Mouse (Mus musculus) thymus, postnatal 14 days (tissue): Measurements from ENCODE around the gene Fndc3a.

Experiments
- DNase-seq: peaks from one replicate; pipeline ENCODE4 v3.0.0; 2021

Gene Fndc3a

GRCm38 (mm10) chr14:72532028-72532917 is 177.5 kb downstream of the Fndc3a start:
- DNase-seq: peak; percentile 20

DNA sequence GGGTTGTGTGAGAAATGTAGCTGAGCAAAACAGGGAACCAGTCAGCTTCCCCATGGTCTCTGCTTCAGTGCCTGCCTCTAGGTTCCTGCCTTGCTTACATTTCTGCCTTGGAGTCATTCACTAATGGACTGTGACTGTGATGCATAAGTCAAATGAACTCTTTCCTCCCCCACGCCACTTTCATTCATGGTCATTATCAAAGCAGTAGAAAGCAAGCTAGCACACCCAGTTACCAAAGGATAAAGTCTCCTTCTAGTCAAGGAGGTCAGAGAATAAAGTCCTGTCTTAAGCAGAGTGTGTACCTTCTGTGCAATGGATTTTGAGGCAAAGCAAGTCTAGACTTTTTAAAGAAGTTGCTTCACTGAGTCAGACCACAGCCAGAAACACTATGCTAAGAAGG is 182.7 kb downstream of the Fndc3a start:
- no peak for DNase-seq

DNA sequence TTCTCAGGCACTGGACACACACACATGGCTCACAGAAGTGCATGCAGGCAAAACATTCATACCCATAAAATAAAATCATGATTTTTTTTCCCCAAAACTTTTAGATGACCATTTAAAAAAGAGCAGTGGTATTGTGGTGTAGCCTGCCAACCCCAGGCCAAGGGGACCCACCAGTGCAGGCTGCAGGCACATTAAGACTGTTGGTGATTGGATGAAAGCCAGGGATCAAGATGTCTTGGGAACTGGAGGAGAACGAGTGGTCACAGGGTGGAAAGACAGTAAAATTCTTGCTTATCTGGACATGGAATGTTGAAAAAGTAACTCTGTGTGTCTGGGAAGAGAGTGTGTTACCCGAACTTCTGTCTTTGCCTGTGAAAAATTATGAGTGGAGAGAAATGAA is 190.2 kb downstream of the Fndc3a start:
- no peak for DNase-seq

GRCm38 (mm10) chr14:72518786-72519185 is 191.0 kb downstream of the Fndc3a start:
- DNase-seq: no peak

DNA sequence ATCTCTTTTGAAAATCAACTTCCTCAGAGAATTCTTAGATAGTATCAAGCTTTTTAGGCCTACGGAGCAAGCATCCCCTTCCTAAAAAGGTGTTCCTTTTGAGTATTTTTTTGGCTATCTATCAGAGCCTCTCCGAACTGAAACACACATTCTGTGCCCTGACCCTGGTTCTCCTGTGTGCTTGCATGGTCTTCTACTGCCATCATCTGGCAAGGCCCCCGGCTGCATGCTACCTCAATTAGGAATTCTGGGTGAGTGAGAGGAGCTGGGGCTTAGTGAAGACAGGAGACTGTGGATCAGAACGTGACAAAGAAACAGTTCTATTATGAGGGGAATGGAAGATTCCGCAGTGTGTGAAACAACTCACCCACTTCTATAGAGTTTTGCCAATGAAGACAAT is 193.4 kb downstream of the Fndc3a start:
- DNase-seq: peak; percentile 18

GRCm38 (mm10) chr14:72506723-72507420 is 202.9 kb downstream of the Fndc3a start:
- DNase-seq: no peak

DNA sequence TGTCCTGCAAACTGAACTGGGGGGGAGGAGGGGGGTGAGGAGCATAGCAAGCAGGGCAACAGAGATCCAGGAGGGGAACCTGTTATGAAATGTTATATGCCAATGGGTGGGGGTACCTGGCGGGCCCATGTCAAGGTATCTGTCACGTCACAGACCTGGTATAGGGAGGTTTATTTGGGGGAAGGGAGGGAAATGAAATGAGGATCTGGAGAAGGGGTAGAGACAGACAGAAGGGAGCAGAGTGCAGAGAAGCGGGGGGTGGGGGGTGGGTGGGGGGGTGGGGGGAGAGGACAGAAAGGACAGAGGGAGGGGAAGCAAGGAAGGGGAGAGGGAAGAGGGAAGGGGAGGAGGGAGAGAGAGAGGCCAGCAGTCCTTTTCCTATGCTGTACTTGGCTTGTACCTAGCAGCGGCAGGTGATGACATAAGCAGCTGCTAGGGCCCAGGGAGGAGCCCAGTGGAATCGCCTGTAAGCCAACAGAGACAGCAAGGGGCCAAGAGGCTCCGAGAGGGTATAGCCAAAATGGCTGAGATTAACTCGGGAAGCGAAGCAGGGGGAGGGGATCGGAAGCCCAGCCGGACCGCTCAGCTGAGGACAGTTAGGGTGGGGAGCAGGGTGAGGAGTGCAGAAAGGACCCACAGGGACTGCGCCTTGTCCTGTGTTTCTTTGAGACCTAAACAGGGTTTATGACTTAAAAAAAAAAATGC is 203.6 kb downstream of the Fndc3a start:
- no peak for DNase-seq

DNA sequence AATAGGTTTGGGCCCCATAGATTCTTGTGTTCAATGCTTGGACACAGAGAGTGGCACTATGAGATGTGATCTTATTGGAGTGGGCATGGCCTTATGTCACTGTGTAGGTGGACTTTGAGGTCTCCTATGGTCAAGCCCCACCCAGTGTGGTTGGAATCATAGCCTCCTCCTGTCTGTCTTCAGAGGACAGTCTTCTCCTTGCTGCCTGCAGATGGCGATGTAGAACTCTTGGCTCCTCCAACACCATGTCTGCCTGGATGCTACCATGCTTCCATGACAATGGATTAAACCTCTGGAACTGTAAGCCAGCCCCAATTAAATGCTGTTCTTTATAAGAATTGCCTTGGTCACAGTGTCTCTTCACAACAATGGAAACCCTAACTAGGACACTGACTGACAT is 204.8 kb downstream of the Fndc3a start:
- peak; percentile 9 for DNase-seq

DNA sequence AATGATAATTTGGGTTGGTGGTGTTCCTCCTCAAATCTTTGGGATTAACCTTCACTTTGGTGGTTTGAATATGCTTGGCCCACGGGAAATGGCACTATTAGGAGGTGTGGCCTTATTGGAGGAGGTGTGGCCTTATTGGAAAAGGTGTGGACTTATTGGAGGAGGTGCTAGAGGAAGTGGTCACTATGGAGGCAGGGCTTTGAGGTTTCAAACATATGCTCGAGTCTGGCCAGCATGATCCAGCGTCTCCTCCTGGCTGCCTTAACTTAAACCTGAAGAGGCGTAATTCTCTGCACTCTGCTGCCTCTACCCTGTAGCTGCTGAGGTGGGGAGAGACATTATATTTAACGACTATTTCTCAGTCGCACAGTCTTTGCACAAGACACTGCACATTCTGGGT is 206.6 kb downstream of the Fndc3a start:
- DNase-seq: no peak

DNA sequence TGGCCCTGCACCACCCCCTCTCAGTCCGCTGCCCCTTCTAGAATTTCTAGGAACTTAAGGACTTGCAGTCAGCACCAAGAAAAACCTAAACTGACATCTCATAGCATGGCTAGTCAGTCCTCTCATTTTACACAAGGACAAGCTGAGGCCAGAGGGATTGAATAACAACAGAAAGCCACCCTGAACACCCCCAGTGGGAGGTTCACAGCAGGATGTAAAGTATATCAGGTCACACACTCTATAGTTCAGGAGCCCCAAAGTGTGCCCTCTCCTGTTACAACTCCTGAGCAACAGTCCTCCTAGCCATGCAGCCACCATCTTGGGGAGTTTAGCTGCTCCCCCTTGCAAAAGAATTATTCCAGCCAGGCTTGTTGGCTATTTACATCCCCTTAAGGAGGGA is 216.0 kb downstream of the Fndc3a start:
- no peak for DNase-seq

DNA sequence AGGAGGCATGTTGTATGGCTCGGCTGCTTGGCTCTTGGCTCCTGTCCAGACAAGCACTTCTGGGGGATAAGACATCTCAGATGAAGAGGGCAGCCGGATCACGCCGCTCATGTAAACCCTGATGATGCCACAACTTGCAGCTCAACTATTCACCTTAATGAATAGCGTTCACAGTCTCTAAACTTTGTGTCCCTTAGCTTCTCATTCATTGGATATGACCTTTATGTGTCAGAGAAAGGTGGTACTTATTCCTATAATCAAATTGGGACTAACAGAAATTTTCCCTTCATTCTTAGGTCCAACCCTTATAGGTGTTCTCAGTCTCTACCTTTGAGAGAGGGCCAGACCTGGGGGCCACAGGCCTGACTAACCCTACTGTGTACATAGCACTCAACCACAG is 218.1 kb downstream of the Fndc3a start, which contains the start of gene Gm9195:
Gm9195 (minus strand) TSS at position 101 of the 400 bp plus-strand sequence.
- DNase-seq: no peak

DNA sequence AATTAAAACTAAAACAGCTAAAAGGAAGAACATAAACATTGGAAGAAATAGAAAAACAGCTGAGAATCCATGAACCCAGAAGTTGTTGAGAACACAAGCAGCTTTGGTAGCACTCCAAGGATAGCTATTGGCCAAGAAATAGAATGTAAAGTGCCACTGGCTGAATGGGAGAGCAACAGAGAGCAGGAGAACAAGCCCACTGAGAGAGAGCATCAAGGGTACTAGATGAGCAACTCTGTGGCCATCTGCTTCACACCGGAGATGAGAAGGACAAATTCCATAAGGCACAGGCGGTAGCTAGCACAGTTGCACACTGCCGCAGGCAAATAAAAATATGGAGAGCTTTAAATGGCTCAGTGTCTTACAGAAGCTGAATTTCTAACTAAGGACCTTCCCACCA is 219.4 kb downstream of the Fndc3a start:
- no peak for DNase-seq
